ENCODE assay signal across 9 mouse cellular contexts in the genomic region with DNA sequence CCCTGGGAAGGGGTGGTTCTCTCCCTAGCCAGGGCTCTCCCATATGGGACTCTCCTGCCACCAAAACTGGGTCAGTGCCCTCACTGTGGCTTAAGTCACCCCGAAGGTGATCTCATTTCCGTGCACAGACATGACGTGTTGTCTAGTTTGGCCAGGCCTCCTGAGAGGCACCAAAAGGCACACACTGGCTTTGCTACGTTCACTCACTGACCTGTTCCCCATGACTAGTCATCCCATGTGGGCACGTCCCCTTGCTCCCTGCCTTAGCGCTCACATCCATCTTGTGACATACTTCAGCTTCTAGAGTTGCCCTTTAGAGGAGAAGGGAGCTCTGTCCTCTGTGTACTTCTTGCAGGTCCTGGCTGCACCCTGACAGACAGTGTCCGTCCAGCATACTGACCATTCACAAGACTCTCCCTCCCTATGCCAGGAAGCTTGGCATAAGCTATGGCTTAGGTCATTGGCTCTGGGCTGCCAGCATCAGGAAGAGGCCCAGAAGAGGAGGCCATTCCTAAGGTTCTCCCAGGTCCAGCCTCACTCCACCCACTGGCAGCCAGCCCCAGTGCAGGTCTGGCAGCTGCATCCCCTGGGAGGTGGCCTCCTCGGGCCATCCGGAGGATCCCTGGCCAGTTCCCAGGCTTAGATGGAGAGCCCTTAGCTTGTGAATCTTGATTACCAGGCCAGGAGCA.
A peak's percentile ranks its signal among the peaks of the same experiment; 100 is the strongest.
DNase-seq lines count a peak whose midpoint lies in the region; ATAC-seq and TF ChIP-seq lines count a peak whose summit lies in the region.
"Had no signal": no experiment of that assay in that cellular context is flagged by ENCODE, and none has a peak within 500 bp of the region (broad histone marks: within the 10 kb centered on the region; RNA-seq: fewer than 3 reads in every experiment).

No protein-coding gene starts in this region.

- WGBS in heart, embryonic 12.5 days, result 87% methylated on average over 9 of the region's 9 CpGs
- 66% methylated on average over 9 of the region's 9 CpGs for WGBS in heart, postnatal 0 days

- H3K27me3 ChIP-seq in heart, embryonic 12.5 days (replicated peaks), result no peaks in the 10 kb centered on the region
- no peaks in the 10 kb centered on the region for H3K27me3 ChIP-seq in heart, postnatal 0 days (ENCODE audit: control insufficient read depth, insufficient read depth, low read length)
- H3K27me3 ChIP-seq: stomach, embryonic 15.5 days had no signal

- intact Hi-C loops in left cerebral cortex, postnatal 25 days (cut with DNase I), result no loop called here

- peaks cover 25% of the 10 kb centered on the region for H3K4me1 ChIP-seq in heart, embryonic 12.5 days (replicated peaks)
- peaks cover 19% of the 10 kb centered on the region for H3K4me1 ChIP-seq in heart, postnatal 0 days (ENCODE audit: control insufficient read depth, insufficient read depth)
- H3K4me1 ChIP-seq: stomach, embryonic 15.5 days had no signal

- no peak overlapping the region for H3K4me3 ChIP-seq in heart, embryonic 12.5 days
- H3K4me3 ChIP-seq in heart, postnatal 0 days (ENCODE audit: low read depth, low read length), result no peak overlapping the region
- H3K4me3 ChIP-seq: stomach, embryonic 15.5 days had no signal

- H3K36me3 ChIP-seq in heart, embryonic 12.5 days, result peaks cover 63% of the 10 kb centered on the region
- H3K36me3 ChIP-seq in heart, postnatal 0 days (replicated peaks; ENCODE audit: control insufficient read depth, insufficient read depth, low read length), result peaks cover 60% of the 10 kb centered on the region

- no peak overlapping the region for H3K9ac ChIP-seq in heart, embryonic 12.5 days
- no peak overlapping the region for H3K9ac ChIP-seq in heart, postnatal 0 days (replicated peaks; ENCODE audit: low read depth, low read length)
- H3K9ac ChIP-seq: stomach, embryonic 15.5 days had no signal

- peak; percentile 98 for DNase-seq in heart, adult 11 months
- DNase-seq in 3134 (ENCODE audit: extremely low read depth, insufficient read length, low spot score), result peak; percentile 86
- peak; percentile 81 to 83 for DNase-seq in cerebellum, adult 18-20 months
- DNase-seq in heart, postnatal 0 days (ENCODE audit: low spot score), result no peak
- no peak for DNase-seq in retina, postnatal 1 day
- no peak for DNase-seq in right cerebral cortex, postnatal 14 days
- no peak for DNase-seq in left cerebral cortex, postnatal 25 days (ENCODE audit: low spot score in 2 of 2)

- peak; percentile 21 for TF ChIP-seq CTCF in heart, postnatal 0 days (IDR thresholded peaks at IDR 0.05; ENCODE audit: low read depth)

- no peak for TF ChIP-seq EP300 in heart, postnatal 0 days (IDR thresholded peaks at IDR 0.05; ENCODE audit: low read depth)

- ATAC-seq in heart, embryonic 12.5 days (ENCODE audit: insufficient number of reproducible peaks, low FRiP score), result no peak
- peak; percentile 33; the same call in 1 of the 2 replicates for ATAC-seq in heart, postnatal 0 days (ENCODE audit: insufficient read depth, low read depth)

- H3K9me3 ChIP-seq in heart, embryonic 12.5 days (replicated peaks), result no peaks in the 10 kb centered on the region
- no peaks in the 10 kb centered on the region for H3K9me3 ChIP-seq in heart, postnatal 0 days (replicated peaks; ENCODE audit: control insufficient read depth, low read length)
- H3K9me3 ChIP-seq: stomach, embryonic 15.5 days had no signal

- H3K27ac ChIP-seq in heart, embryonic 12.5 days (ENCODE audit: poor library complexity, severe bottlenecking), result no peak overlapping the region
- peak overlapping the region; percentile 61 for H3K27ac ChIP-seq in heart, postnatal 0 days (ENCODE audit: low read depth)
- H3K27ac ChIP-seq: stomach, embryonic 15.5 days had no signal

- no peak overlapping the region for H3K4me2 ChIP-seq in heart, embryonic 12.5 days
- no peak overlapping the region for H3K4me2 ChIP-seq in heart, postnatal 0 days (ENCODE audit: low read depth, low read length)
- H3K4me2 ChIP-seq: stomach, embryonic 15.5 days had no signal

Comparison
In these comparisons a context has a peak if more than half of its experiments do, and no peak if none do; other contexts are left out.
1. DNase-seq: peak in heart, adult 11 months (single experiment), 3134 (single experiment) and cerebellum, adult 18-20 months (2 of 2); none in heart, postnatal 0 days (single experiment), retina, postnatal 1 day (single experiment), right cerebral cortex, postnatal 14 days (single experiment) and left cerebral cortex, postnatal 25 days (0 of 2).